Mouse (Mus musculus) limb, embryonic 11.5 days (tissue): Measurements from ENCODE around the gene Pawr. TPM values are rescaled to one million over a fixed set of nuclear protein-coding genes. Genes with fewer than 3 reads are reported as not detected.

Experiments
- ATAC-seq: fragments of 200-750 bp; cut with Nextera tagmentation; 2 replicates; pipeline ENCODE4 v1.8.0; 2017; ENCODE audit warnings: low read depth; ENCODE audit not compliant: insufficient number of reproducible peaks, low FRiP score, low TSS enrichment
- DNase-seq: peaks from one replicate; pipeline ENCODE4 v3.0.0-alpha.2; 2015; ENCODE audit warnings: low spot score
- H3K27ac ChIP-seq: fragments of 300-500 bp; sonication (generic); replicated peaks from 2 replicates; pipeline ENCODE4 v1.5.1; 2014; ENCODE audit warnings: low read depth, mild to moderate bottlenecking, low read length
- H3K27me3 ChIP-seq: fragments of 300-500 bp; sonication (generic); 2 replicates; pipeline ENCODE4 v1.6.1; 2014; ENCODE audit warnings: mild to moderate bottlenecking, low read length, mixed read lengths; ENCODE audit not compliant: control insufficient read depth, insufficient read depth
- H3K36me3 ChIP-seq: fragments of 300-500 bp; sonication (generic); 2 replicates; pipeline ENCODE4 v1.6.1; 2014; ENCODE audit warnings: mild to moderate bottlenecking, low read length, moderate library complexity, mixed read lengths; ENCODE audit not compliant: control insufficient read depth, insufficient read depth
- H3K4me1 ChIP-seq: fragments of 300-500 bp; sonication (generic); 2 replicates; pipeline ENCODE4 v1.6.1; 2014; ENCODE audit warnings: low read length, mixed read lengths; ENCODE audit not compliant: control insufficient read depth, insufficient read depth
- H3K4me2 ChIP-seq: fragments of 300-500 bp; sonication (generic); 2 replicates; pipeline ENCODE4 v1.6.1; 2014; ENCODE audit warnings: low read depth, mild to moderate bottlenecking, moderate library complexity; ENCODE audit not compliant: severe bottlenecking
- H3K4me3 ChIP-seq: fragments of 300-500 bp; sonication (generic); 2 replicates; pipeline ENCODE4 v1.5.1; 2014; ENCODE audit warnings: low read depth, low read length
- H3K9ac ChIP-seq: fragments of 300-500 bp; sonication (generic); 2 replicates; pipeline ENCODE4 v1.6.1; 2014; ENCODE audit warnings: mild to moderate bottlenecking, low read length
- H3K9me3 ChIP-seq: fragments of 300-500 bp; sonication (generic); 2 replicates; pipeline ENCODE4 v1.6.1; 2016; ENCODE audit warnings: low read length; ENCODE audit not compliant: control insufficient read depth
- WGBS: fragments of 180-500 bp; shearing (Covaris S2); extraction: QIAGEN DNeasy Blood & Tissue Kit; methylation state at CpG from one replicate; pipeline ENCODE4 v1.1.7; 2014; 5-methylcytosine and 5-hydroxymethylcytosine counted together
- microRNA-seq: library from miRNA; unstranded; fragments of <30 nt; microRNA quantifications from one replicate; pipeline ENCODE4, GENCODE M21; 2016
- polyA plus RNA-seq: library from polyadenylated mRNA; unstranded; fragments of >200 nt; fragmentation: Nextera tagmentation; extraction: Ambion mirVana; gene quantifications from 2 replicates; pipeline ENCODE4 v1.2.1, GENCODE M21; 2014

The Pawr gene
- polyA plus RNA-seq, 1 experiment from 2014 or later = 4.9 TPM

DNA sequence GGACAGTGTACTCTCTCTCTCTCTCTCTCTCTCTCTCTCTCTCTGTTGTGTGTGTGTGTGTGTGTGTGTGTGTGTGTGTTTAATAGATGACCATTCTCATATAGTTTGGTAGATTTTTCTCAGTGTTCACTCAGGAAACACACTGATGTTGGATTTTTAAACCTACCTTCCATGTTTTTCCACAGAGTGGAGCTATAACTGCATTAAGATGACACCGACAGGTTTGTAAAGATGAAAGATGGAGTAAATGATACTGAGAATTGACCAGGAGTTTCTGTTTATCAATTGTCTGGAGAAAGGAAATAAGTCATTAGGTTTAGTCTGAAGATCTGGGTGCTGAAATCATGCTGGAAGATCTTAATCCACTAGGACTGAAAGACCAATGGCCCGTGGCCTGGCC lies 124.0 kb downstream of the Pawr start:
- no peak overlapping the region for H3K4me2 ChIP-seq
- ATAC-seq (no peak), DNase-seq (no peak)
- H3K4me1 ChIP-seq = no peaks in the 10 kb centered on the region
- no peak overlapping the region for H3K27ac ChIP-seq
- no peaks in the 10 kb centered on the region for H3K27me3 ChIP-seq
- no peaks in the 10 kb centered on the region for H3K9me3 ChIP-seq
- 90% methylated on average over 2 of the region's 2 CpGs for WGBS
- no peak overlapping the region for H3K9ac ChIP-seq
- no peaks in the 10 kb centered on the region for H3K36me3 ChIP-seq
- no peak overlapping the region for H3K4me3 ChIP-seq

DNA sequence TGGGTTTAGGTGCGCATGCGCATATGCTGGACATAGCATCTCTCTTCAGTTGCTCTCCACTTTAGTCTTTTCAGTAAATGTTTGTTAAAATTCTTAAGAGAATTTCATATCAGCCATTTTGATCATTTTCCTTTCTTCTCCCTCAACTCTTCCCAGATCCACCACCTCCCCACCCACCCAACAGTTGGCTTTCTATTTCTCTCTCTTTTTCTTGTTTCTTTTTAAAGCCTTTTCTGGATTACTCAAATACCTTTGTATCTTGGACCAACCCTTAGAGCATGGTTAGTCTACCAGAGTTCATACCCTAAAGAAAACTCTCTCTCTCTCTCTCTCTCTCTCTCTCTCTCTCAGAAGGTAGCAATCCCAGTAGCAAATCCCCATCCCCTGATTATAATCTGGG lies 125.1 kb downstream of the Pawr start:
- H3K27ac ChIP-seq = no peak overlapping the region
- no peaks in the 10 kb centered on the region for H3K9me3 ChIP-seq
- no peak for ATAC-seq
- H3K4me2 ChIP-seq = no peak overlapping the region
- no peaks in the 10 kb centered on the region for H3K27me3 ChIP-seq
- DNase-seq = no peak
- H3K9ac ChIP-seq = no peak overlapping the region
- H3K4me3 ChIP-seq = no peak overlapping the region
- no peaks in the 10 kb centered on the region for H3K4me1 ChIP-seq
- 95% methylated on average over 2 of the region's 2 CpGs for WGBS
- H3K36me3 ChIP-seq = no peaks in the 10 kb centered on the region

DNA sequence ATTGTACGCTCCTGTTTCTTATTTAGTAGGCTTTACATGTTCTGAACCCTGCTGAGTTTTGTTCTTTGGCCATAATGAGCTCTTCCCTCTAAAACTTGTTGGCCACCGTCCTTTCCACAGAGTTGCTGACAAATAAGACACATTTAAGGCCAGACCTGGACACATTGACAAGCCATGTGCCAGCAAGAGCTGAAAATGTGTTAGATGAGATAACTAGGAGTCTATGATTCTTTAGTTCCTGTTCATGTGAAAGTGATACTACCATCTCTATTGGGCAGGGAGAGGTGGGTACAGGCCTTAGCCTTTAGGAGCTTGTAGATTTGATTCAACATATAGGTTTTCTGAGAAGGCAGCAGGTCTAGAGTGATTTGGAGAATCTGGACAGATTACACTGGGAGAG lies 129.9 kb downstream of the Pawr start:
- Histone ChIP-seq H3K27ac (no peak overlapping the region), H3K27me3 (no peaks in the 10 kb centered on the region), H3K4me2 (no peak overlapping the region), H3K9me3 (no peaks in the 10 kb centered on the region), H3K36me3 (no peaks in the 10 kb centered on the region), H3K9ac (no peak overlapping the region), H3K4me1 (no peaks in the 10 kb centered on the region), H3K4me3 (no peak overlapping the region)
- no peak for DNase-seq
- ATAC-seq = no peak
- 56% methylated on average over 2 of the region's 2 CpGs for WGBS

Small RNA genes lying within 50 kb of the gene (microRNA-seq; reads per million reads assigned to microRNA genes)
- gene Gm25591 = not detected

Other genes with a start within 250 kb of the Pawr start
- gene Ppp1r12a, start 169.9 kb upstream of the Pawr start, polyA plus RNA-seq = 75.1 and 79.0 TPM in 2 replicates